Comparison of ENCODE assay signal across 27 mouse cellular contexts in the genomic region with DNA sequence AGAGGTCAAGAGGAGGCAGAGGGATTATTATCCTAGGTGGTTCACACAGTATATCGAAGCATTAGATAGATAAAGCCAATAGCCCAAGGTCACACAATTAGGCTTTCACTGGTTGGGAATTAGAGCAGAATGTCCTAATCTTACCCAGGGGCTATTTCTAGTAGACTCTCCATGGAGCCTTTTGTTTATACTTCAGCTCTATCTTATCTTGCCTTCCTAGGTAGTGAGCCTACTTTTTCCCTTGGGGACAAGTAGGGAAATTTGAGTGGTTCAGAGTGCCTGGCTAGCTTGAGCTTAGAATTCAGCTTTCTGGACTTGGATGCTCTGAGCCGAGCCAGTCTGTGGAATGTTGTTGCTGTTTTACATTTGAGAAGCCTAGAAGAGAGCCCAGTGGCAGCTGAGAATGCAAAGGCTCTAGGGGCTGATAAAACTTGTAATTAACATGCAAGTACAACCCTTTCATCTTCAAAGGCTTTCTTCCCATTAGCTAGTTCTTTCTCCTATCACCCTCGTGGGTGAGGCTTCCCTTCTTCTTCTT. TPM values are rescaled to one million over a fixed set of nuclear protein-coding genes. Genes with fewer than 3 reads are reported as not detected.
A peak's percentile ranks its signal among the peaks of the same experiment; 100 is the strongest.
DNase-seq lines count a peak whose midpoint lies in the region; ATAC-seq and TF ChIP-seq lines count a peak whose summit lies in the region.
"Had no signal": no experiment of that assay in that cellular context is flagged by ENCODE, and none has a peak within 500 bp of the region (broad histone marks: within the 10 kb centered on the region; RNA-seq: fewer than 3 reads in every experiment).

No protein-coding gene starts in this region.

- H3K79me2 ChIP-seq in heart, adult 2 months (replicated peaks; ENCODE audit: control insufficient read depth, insufficient read depth, low read length) = no peaks in the 10 kb centered on the region

- H3K4me2 ChIP-seq in heart, embryonic 14.5 days (ENCODE audit: low read length) = peak overlapping the region; percentile 36
- peak overlapping the region; percentile 35 for H3K4me2 ChIP-seq in heart, embryonic 16.5 days (ENCODE audit: low read depth, low read length)
- H3K4me2 ChIP-seq: forebrain, embryonic 15.5 days; hindbrain, embryonic 15.5 days; liver, embryonic 13.5 days; midbrain, embryonic 15.5 days; stomach, embryonic 15.5 days had no signal

- H3K4me3 ChIP-seq in heart, adult 2 months = no peak overlapping the region
- no peak overlapping the region for H3K4me3 ChIP-seq in heart, embryonic 14.5 days (ENCODE audit: control insufficient read depth in 1 of 2, insufficient read depth in 1 of 2, low read depth in 1 of 2, low read length in 2 of 2)
- no peak overlapping the region for H3K4me3 ChIP-seq in heart, embryonic 16.5 days (ENCODE audit: low read length)
- H3K4me3 ChIP-seq: forebrain, embryonic 10.5 days; forebrain, embryonic 15.5 days; gastrocnemius, adult 2 months; hindbrain, embryonic 10.5 days; hindbrain, embryonic 15.5 days; liver, embryonic 13.5 days; midbrain, embryonic 15.5 days; stomach, embryonic 15.5 days had no signal

- WGBS in heart, adult 2 months = 31% methylated on average over 3 of the region's 3 CpGs
- WGBS in heart, embryonic 14.5 days = 2% methylated on average over 3 of the region's 3 CpGs
- 9% methylated on average over 3 of the region's 3 CpGs for WGBS in heart, embryonic 16.5 days

- H3K36me3 ChIP-seq in heart, adult 2 months (ENCODE audit: control insufficient read depth, insufficient read depth, low read length) = peaks cover 7% of the 10 kb centered on the region
- no peaks in the 10 kb centered on the region for H3K36me3 ChIP-seq in heart, embryonic 14.5 days (ENCODE audit: control insufficient read depth, insufficient read depth, low read length)
- no peaks in the 10 kb centered on the region for H3K36me3 ChIP-seq in heart, embryonic 16.5 days (ENCODE audit: control insufficient read depth, insufficient read depth)
- H3K36me3 ChIP-seq: forebrain, embryonic 10.5 days; forebrain, embryonic 15.5 days; hindbrain, embryonic 10.5 days; hindbrain, embryonic 15.5 days; midbrain, embryonic 15.5 days; stomach, embryonic 15.5 days had no signal

- peak; percentile 49 for ATAC-seq in heart, embryonic 14.5 days (ENCODE audit: insufficient number of reproducible peaks, insufficient read depth, low FRiP score, low read depth)
- peak; percentile 47 for ATAC-seq in heart, embryonic 16.5 days (replicated peaks; ENCODE audit: extremely low read depth, insufficient read depth, low FRiP score)
- ATAC-seq: forebrain, embryonic 15.5 days; inflammation-experienced regulatory T-cells, adult 6 months; midbrain, embryonic 15.5 days had no signal

- H3K27me3 ChIP-seq in heart, adult 2 months (ENCODE audit: control insufficient read depth, insufficient read depth, low read length) = no peaks in the 10 kb centered on the region
- no peaks in the 10 kb centered on the region for H3K27me3 ChIP-seq in heart, embryonic 14.5 days (ENCODE audit: control insufficient read depth, insufficient read depth, low read length)
- H3K27me3 ChIP-seq in heart, embryonic 16.5 days (ENCODE audit: control insufficient read depth, insufficient read depth, low read length) = no peaks in the 10 kb centered on the region
- H3K27me3 ChIP-seq: forebrain, embryonic 15.5 days; hindbrain, embryonic 15.5 days; liver, embryonic 13.5 days; midbrain, embryonic 15.5 days; stomach, embryonic 15.5 days had no signal

- DNase-seq in heart, adult 2 months = no peak
- no peak for DNase-seq in heart, postnatal 10 days
- DNase-seq in heart, postnatal 36 days = no peak
- peak; percentile 57 for DNase-seq in ES-CJ7 (ENCODE audit: low read depth, low spot score)
- no peak for DNase-seq in kidney, adult 8-10 months
- DNase-seq: adrenal gland, postnatal 10 days; cerebellum, adult 8-10 months; cerebellum, postnatal 25 days; gastrocnemius, adult 2 months; gastrocnemius, postnatal 36 days; kidney, adult 11 months; kidney, postnatal 36 days; layer of hippocampus, postnatal 36 days; left cerebral cortex, postnatal 4 days; liver, embryonic 13.5 days; lung, adult 18-20 months; lung, postnatal 10 days; right cerebral cortex, postnatal 25 days had no signal

- TF ChIP-seq EP300 in heart, adult 2 months (IDR thresholded peaks at IDR 0.05; ENCODE audit: insufficient read depth, low read depth, low read length) = no peak

- H3K4me1 ChIP-seq in heart, adult 2 months (ENCODE audit: control insufficient read depth, insufficient read depth, low read length) = peaks cover 6% of the 10 kb centered on the region
- H3K4me1 ChIP-seq in heart, embryonic 14.5 days (ENCODE audit: control insufficient read depth in 2 of 2, insufficient read depth in 2 of 2, low read length in 2 of 2) = peaks cover 18 to 49% of the 10 kb centered on the region in 2 experiments
- H3K4me1 ChIP-seq in heart, embryonic 16.5 days (ENCODE audit: control insufficient read depth, insufficient read depth, low read length) = peaks cover 34% of the 10 kb centered on the region
- H3K4me1 ChIP-seq: forebrain, embryonic 10.5 days; forebrain, embryonic 15.5 days; hindbrain, embryonic 10.5 days; hindbrain, embryonic 15.5 days; midbrain, embryonic 15.5 days; stomach, embryonic 15.5 days had no signal

- peak overlapping the region; percentile 12; the same call in 1 of the 2 replicates for H3K27ac ChIP-seq in heart, adult 2 months
- H3K27ac ChIP-seq in heart, embryonic 14.5 days (replicated peaks in 1 of 2; ENCODE audit: control insufficient read depth in 1 of 2, insufficient read depth in 1 of 2, low read depth in 2 of 2, low read length in 2 of 2) = peak overlapping the region; percentile 60 to 69
- peak overlapping the region; percentile 70 for H3K27ac ChIP-seq in heart, embryonic 16.5 days (ENCODE audit: low read length)
- H3K27ac ChIP-seq: forebrain, embryonic 10.5 days; forebrain, embryonic 15.5 days; gastrocnemius, adult 2 months; hindbrain, embryonic 10.5 days; hindbrain, embryonic 15.5 days; liver, embryonic 13.5 days; midbrain, embryonic 15.5 days; stomach, embryonic 15.5 days had no signal

- H3K9ac ChIP-seq in heart, adult 2 months (ENCODE audit: low read depth, low read length) = no peak overlapping the region
- no peak overlapping the region for H3K9ac ChIP-seq in heart, embryonic 14.5 days (ENCODE audit: low read length)
- H3K9ac ChIP-seq in heart, embryonic 16.5 days (ENCODE audit: low read length) = no peak overlapping the region
- H3K9ac ChIP-seq: forebrain, embryonic 15.5 days; hindbrain, embryonic 15.5 days; liver, embryonic 13.5 days; midbrain, embryonic 15.5 days; stomach, embryonic 15.5 days had no signal

- no peak for TF ChIP-seq CTCF in heart, adult 2 months (IDR thresholded peaks at IDR 0.05)

- no peaks in the 10 kb centered on the region for H3K9me3 ChIP-seq in heart, embryonic 14.5 days (ENCODE audit: control insufficient read depth, low read length)
- H3K9me3 ChIP-seq in heart, embryonic 16.5 days (replicated peaks; ENCODE audit: control insufficient read depth, low read length) = no peaks in the 10 kb centered on the region
- H3K9me3 ChIP-seq: forebrain, embryonic 10.5 days; forebrain, embryonic 15.5 days; hindbrain, embryonic 10.5 days; hindbrain, embryonic 15.5 days; liver, embryonic 13.5 days; midbrain, embryonic 15.5 days; stomach, embryonic 15.5 days had no signal

- intact Hi-C loops in heart, adult 2 months (cut with DNase I) = no loop called here
- intact Hi-C loops in heart, postnatal 10 days (cut with DNase I) = no loop called here
- intact Hi-C loops in heart, postnatal 36 days (cut with DNase I) = no loop called here

- no peak for TF ChIP-seq POLR2A in heart, adult 2 months (IDR thresholded peaks at IDR 0.05; ENCODE audit: insufficient read depth, low read depth, low read length)

RNA-seq across cellular contexts. Expression of a gene that starts 12.7 kb away (rescaled TPM):
- 10 to 100 TPM in 1 of 2 experiments, 1 to 10 TPM in 1; 8.4 to 10.8 TPM for total RNA-seq in heart, adult 2 months (2021)
- 9.1 and 10.4 TPM in 2 replicates for polyA plus RNA-seq in heart, adult 2 months (2012; rRNA removed)
- total RNA-seq in heart, postnatal 10 days (2021) = 10 to 100 TPM; 19.8 to 22.7 TPM
- polyA plus RNA-seq in heart, embryonic 14.5 days (2014; fragmentation: Nextera tagmentation; extraction: Ambion mirVana) = 22.9 and 24.3 TPM in 2 replicates
- total RNA-seq in heart, postnatal 36 days (2021) = 10 to 100 TPM; 10.2 to 11.3 TPM
- polyA plus RNA-seq in heart, embryonic 16.5 days (2015; fragmentation: Nextera tagmentation; extraction: Ambion mirVana) = 17.3 and 19.1 TPM in 2 replicates

Comparison
In these comparisons a context has a peak if more than half of its experiments do, and no peak if none do; other contexts are left out.
1. H3K27ac ChIP-seq: peak in every context shown above with its lines; median percentile 70 in heart, embryonic 16.5 days; 64 in heart, embryonic 14.5 days; 12 in heart, adult 2 months.